Mouse (Mus musculus) midbrain, postnatal 0 days (tissue): ENCODE measurements around the gene Limk2. TPM values are rescaled to one million over a fixed set of nuclear protein-coding genes. Genes with fewer than 3 reads are reported as not detected.

Source experiments
- ATAC-seq: fragments of 200-750 bp; cut with Nextera tagmentation; 2 replicates; pipeline ENCODE4 v1.8.0; 2017; ENCODE audit warnings: moderate number of reproducible peaks, mild to moderate bottlenecking, moderate TSS enrichment, moderate library complexity; ENCODE audit not compliant: low FRiP score
- DNase-seq: peaks from one replicate; pipeline ENCODE4 v3.0.0-alpha.2; 2015; ENCODE audit warnings: low spot score
- H3K27ac ChIP-seq: fragments of 300-500 bp; sonication (generic); 2 replicates; pipeline ENCODE4 v1.5.1; 2014; ENCODE audit warnings: low read depth, mild to moderate bottlenecking, low read length, mixed read lengths
- H3K27me3 ChIP-seq: fragments of 300-500 bp; sonication (generic); 2 replicates; pipeline ENCODE4 v1.6.1; 2014; ENCODE audit warnings: low read length, control low read depth, mixed read lengths; ENCODE audit not compliant: insufficient read depth
- H3K36me3 ChIP-seq: fragments of 300-500 bp; sonication (generic); 2 replicates; pipeline ENCODE4 v1.6.1; 2014; ENCODE audit warnings: low read length, control low read depth, mixed read lengths; ENCODE audit not compliant: insufficient read depth
- H3K4me1 ChIP-seq: fragments of 300-500 bp; sonication (generic); 2 replicates; pipeline ENCODE4 v1.6.1; 2014; ENCODE audit warnings: mild to moderate bottlenecking, control low read depth, antibody characterized with exemption, low read length, mixed read lengths; ENCODE audit not compliant: insufficient read depth
- H3K4me2 ChIP-seq: fragments of 300-500 bp; sonication (generic); 2 replicates; pipeline ENCODE4 v1.6.1; 2014; ENCODE audit warnings: low read depth, mild to moderate bottlenecking, low read length, mixed read lengths; ENCODE audit not compliant: poor library complexity, severe bottlenecking
- H3K4me3 ChIP-seq: fragments of 300-500 bp; sonication (generic); 2 replicates; pipeline ENCODE4 v1.5.1; 2014; ENCODE audit warnings: low read depth, mild to moderate bottlenecking, low read length, moderate library complexity
- H3K9ac ChIP-seq: fragments of 300-500 bp; sonication (generic); replicated peaks from 2 replicates; pipeline ENCODE4 v1.6.1; 2014; ENCODE audit warnings: mild to moderate bottlenecking, low read length, moderate library complexity, mixed read lengths; ENCODE audit not compliant: poor library complexity, severe bottlenecking
- H3K9me3 ChIP-seq: fragments of 300-500 bp; sonication (generic); 2 replicates; pipeline ENCODE4 v1.6.1; 2016; ENCODE audit warnings: low read length, control low read depth
- CTCF ChIP-seq: IDR thresholded peaks from 2 replicates; pipeline ENCODE4 v1.5.1; 2016; ENCODE audit warnings: antibody characterized with exemption, mild to moderate bottlenecking
- WGBS: fragments of 180-500 bp; shearing (Covaris S2); extraction: QIAGEN DNeasy Blood & Tissue Kit; methylation state at CpG from one replicate; pipeline ENCODE4 v1.1.7; 2014; 5-methylcytosine and 5-hydroxymethylcytosine counted together
- polyA plus RNA-seq: library from polyadenylated mRNA; unstranded; fragments of >200 nt; fragmentation: Nextera tagmentation; extraction: Ambion mirVana; gene quantifications from 2 replicates; pipeline ENCODE4 v1.2.1, GENCODE M21; 2015
- total RNA-seq: library from RNA; depleted of rRNA; stranded (reverse); fragments of >200 nt; gene quantifications from 2 replicates; pipeline ENCODE4 v1.2.3, GENCODE M21; 2014

The Limk2 gene
- total and polyA plus RNA-seq, 2 experiments from 2014 or later = 134 to 290 TPM

DNA sequence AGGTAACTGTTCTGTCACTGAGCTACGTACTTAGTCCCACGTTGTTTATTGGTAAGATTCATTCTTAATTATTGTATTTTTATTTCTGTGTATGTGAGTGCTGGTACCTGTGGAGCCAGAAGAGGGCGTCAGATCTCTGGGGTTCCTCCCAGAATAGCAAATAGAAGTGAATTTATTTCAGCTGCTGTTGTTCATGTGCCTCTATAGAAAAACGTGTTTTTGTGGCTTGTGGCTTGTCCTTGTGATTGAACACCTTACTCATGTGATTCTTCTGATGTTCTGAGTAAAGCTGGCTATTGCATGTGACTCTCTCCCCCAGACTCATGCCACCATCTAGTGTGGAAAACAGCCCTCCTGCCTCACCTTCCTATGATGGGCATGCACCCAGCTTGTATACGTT, 80.7 kb downstream of the Limk2 start:
- DNase-seq (no peak), ATAC-seq (no peak)
- 0 out of 2 replicates have a peak, but pooled peaks cover 3% of the 10 kb centered on the region for H3K36me3 ChIP-seq
- H3K4me3 ChIP-seq = no peak overlapping the region
- H3K27ac ChIP-seq = no peak overlapping the region
- no peak overlapping the region for H3K9ac ChIP-seq
- no peak overlapping the region for H3K4me2 ChIP-seq
- no peaks in the 10 kb centered on the region for H3K4me1 ChIP-seq
- H3K9me3 ChIP-seq = no peaks in the 10 kb centered on the region
- WGBS = 82% methylated on average over 5 of the region's 5 CpGs
- H3K27me3 ChIP-seq = no peaks in the 10 kb centered on the region
- peak; percentile 34 for TF ChIP-seq CTCF

DNA sequence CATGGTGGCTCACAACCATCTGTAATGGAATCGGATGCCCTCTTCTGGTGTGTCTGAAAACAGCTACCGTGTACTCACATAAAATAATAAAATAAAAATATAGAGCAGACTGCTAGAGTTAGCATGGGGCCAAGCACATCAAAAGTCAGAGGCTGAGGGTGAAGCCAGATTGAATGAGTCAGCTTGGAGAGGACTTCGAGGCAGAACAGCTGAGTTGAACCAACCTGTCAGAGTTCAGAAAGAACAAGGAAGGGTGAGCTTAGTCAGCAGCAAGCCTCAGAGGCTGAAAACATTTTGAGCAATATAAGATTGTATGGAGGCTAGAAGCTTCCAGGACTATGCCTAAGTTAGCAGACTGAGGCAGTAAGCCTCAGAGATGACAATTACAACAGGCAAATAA, 90.7 kb downstream of the Limk2 start:
- no peak for DNase-seq
- no peak for TF ChIP-seq CTCF
- WGBS = 93% methylated on average over 3 of the region's 3 CpGs
- H3K4me1 ChIP-seq = no peaks in the 10 kb centered on the region
- no peak for ATAC-seq
- no peaks in the 10 kb centered on the region for H3K27me3 ChIP-seq
- H3K36me3 ChIP-seq = no peaks in the 10 kb centered on the region
- H3K4me3 ChIP-seq = no peak overlapping the region
- H3K9ac ChIP-seq = no peak overlapping the region
- H3K4me2 ChIP-seq = no peak overlapping the region
- H3K9me3 ChIP-seq = no peaks in the 10 kb centered on the region
- no peak overlapping the region for H3K27ac ChIP-seq

DNA sequence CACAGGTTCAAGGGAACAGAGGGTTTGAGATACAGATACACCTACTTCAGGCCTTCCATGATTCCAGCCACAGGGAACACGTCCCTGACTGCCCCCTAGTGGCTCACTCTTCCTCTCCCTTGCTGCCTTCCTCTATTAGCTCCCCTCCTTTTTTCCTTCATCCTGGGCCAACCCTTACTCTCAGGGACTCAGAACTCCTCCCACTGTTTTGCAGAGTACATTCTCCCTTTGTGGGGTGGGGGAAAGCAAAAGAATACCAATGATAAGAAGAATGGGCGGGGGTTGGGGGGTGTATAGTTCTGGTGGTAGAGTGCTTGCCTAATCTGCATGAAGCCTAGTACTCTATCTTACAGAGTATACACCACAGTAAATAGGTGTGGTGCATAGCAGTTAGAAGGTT, 94.8 kb downstream of the Limk2 start:
- Histone ChIP-seq H3K4me2 (no peak overlapping the region), H3K27me3 (no peaks in the 10 kb centered on the region)

DNA sequence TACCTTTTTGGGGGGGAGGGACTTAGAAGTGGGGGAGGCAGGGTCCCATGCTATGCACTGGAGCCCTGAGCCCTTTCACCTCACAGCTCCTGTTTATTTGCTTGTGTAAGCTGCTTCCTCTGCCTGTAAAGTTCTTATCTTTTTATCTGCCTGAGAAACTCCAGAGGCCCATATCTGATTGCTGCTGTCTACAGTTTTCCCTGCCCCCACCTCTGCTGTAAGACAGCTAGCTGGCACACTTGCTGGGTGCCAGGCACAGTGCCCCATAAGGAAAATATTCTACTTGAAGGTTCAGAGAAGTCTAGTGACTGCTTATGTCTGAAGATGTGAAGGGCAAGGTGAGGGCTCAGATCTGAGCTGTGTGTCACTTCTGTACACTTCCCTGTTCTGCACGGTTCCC, 95.7 kb downstream of the Limk2 start:
- Histone ChIP-seq H3K4me3 (no peak overlapping the region), H3K9me3 (no peaks in the 10 kb centered on the region), H3K9ac (no peak overlapping the region), H3K4me2 (no peak overlapping the region), H3K27ac (no peak overlapping the region), H3K36me3 (peaks cover 24% of the 10 kb centered on the region), H3K27me3 (no peaks in the 10 kb centered on the region), H3K4me1 (no peaks in the 10 kb centered on the region)
- 86% methylated on average over 1 of the region's 1 CpGs for WGBS
- TF ChIP-seq CTCF = no peak
- DNase-seq (no peak), ATAC-seq (no peak)

More for the DNA sequence above, 94.8 kb downstream of the Limk2 start:
- peak; percentile 74 for TF ChIP-seq CTCF
- ATAC-seq (no peak), DNase-seq (peak; percentile 64)
- H3K4me1 ChIP-seq = no peaks in the 10 kb centered on the region
- H3K4me3 ChIP-seq = no peak overlapping the region
- WGBS = 32% methylated on average over 2 of the region's 2 CpGs
- no peak overlapping the region for H3K27ac ChIP-seq
- peaks cover 16% of the 10 kb centered on the region for H3K36me3 ChIP-seq
- H3K9me3 ChIP-seq = no peaks in the 10 kb centered on the region
- no peak overlapping the region for H3K9ac ChIP-seq

DNA sequence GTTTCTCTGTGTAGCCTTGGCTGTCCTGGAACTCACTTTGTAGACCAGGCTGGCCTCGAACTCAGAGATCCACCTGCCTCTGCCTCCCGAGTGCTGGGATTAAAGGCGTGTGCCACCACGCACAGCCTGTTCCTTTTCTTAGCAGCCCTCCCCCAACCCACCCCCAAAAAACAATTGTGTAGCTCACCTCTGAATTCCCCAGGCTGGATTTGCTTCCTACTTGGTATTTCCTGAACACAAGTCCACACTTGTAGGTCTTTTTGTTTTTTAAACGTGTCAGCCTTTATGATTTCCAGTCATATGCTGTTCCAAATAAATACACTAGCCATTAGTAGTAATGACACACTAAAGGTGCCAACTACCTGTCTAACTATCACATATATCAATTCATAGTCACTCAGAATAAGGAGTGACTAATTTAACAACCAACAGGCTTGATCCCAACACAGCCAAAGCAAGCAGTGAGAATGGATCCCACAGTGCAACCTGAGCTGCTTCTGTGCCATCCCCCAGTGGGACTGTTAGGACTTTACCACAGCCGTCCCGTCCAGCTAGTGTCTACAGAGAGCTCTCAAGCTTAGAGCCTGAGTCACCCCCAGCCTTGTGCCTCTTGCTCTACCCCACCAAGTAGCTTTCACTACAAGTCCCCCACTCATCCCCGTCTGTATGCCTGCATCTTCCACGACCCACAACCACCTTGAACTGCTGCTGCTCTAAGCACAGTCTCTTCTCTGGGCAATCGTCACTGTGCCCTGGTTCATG, 97.2 kb downstream of the Limk2 start:
- DNase-seq = no peak
- Histone ChIP-seq H3K9me3 (no peaks in the 10 kb centered on the region), H3K9ac (no peak overlapping the region), H3K27me3 (no peaks in the 10 kb centered on the region), H3K36me3 (peaks cover 39% of the 10 kb centered on the region), H3K4me3 (no peak overlapping the region), H3K27ac (no peak overlapping the region), H3K4me2 (no peak overlapping the region), H3K4me1 (no peaks in the 10 kb centered on the region)
- WGBS = 84% methylated on average over 10 of the region's 10 CpGs
- no peak for ATAC-seq
- TF ChIP-seq CTCF = no peak

DNA sequence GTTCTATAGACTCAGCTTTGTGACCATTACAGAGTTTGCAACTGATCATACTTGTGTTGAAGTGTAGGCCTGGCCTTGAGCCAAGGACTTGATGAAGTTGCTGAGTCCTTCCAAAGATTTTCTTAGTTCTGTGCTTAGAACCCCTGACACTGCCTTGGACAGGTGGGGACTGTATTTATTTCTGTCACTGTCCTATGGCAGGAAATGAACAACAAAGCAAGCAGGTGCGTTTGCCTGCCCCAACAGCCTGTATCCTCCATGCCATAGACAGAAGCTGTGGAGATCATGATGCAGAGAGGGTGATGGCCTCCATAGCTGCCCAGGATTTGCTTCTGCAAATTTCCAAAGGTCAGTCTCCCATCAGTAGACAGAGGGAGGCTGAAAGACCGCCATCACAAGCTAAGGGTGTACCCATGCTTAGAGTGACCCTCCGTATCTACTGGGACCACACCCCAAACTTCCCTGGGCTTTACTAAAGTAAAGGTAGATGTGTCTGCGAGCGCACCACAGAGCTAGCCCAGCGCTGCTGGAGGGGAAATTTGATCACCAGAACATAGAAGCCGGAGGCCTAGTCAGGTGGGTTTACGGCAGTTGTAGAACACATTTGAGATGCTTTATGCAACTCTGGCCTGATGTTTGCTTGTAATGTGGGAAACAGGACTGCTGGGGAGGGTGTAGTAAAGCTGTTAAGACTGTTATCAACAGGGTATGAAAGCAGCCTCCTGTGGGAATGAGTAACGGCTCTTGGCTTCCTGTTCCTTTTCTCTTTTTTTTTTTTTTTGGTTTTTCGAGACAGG, 98.0 kb downstream of the Limk2 start:
- Histone ChIP-seq H3K27me3 (no peaks in the 10 kb centered on the region), H3K9me3 (no peaks in the 10 kb centered on the region), H3K9ac (no peak overlapping the region), H3K27ac (no peak overlapping the region), H3K4me2 (no peak overlapping the region), H3K4me3 (no peak overlapping the region), H3K4me1 (no peaks in the 10 kb centered on the region), H3K36me3 (peaks cover 47% of the 10 kb centered on the region)
- TF ChIP-seq CTCF = no peak
- WGBS = 93% methylated on average over 10 of the region's 10 CpGs
- no peak for ATAC-seq
- DNase-seq = no peak
